Mouse (Mus musculus) cerebellum, postnatal 36 days (tissue): ENCODE measurements around the gene Gse1.

Experiments
- DNase-seq, 2 experiments: peaks; one replicate each; pipeline ENCODE4 v3.0.0; 2021 to 2022; ENCODE audit warnings: mixed read lengths in 2 of 2

The Gse1 gene

DNA sequence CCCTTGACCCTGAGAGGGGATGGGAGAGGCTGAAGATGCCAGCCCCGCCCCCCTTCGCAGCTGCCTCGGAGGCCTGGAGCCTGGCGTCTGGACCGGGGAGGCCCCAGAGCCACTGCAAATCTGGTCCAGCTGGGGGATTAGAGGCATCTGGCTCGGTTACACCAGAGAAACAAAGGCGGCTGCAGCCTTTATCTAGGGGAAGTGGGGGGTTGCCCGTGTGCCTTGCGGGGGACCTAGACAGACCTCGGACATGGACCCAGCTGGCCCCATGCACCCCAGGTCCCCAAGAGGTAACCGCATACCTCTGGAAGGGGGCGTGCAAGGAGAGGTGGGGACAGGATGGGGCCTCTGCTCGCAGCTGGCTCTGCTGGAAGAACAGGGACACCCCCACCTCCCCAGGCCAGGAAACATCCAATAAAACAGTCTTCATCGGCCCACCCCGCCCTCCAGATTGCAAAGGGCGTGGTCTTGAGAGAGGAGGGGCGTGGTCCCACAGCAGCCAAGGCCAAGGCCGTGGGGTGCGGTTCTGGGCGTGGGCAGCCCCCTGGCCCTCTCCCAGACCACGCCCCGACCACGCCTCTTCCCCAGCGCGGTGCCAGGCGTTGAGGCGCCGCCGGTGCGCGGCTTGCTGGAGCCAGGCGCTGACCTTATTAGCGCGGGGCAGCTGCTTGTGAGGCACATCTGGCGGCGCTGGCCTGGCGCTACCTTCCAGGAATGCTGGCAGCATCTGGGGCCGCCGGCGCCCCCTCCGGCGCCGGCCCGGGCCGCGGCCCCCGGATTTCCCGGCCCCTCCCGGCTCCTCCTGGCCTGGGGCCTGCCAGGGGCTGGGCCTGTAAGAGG, 48.0 kb downstream of the Gse1 start:
- no peak for DNase-seq

GRCm38 (mm10) chr8:120276891-120277426, 48.7 kb downstream of the Gse1 start:
- DNase-seq, result no peak

- DNase-seq, result no peak
Measured at GRCm38 (mm10) chr8:120278009-120278408, 49.8 kb downstream of the Gse1 start.

GRCm38 (mm10) chr8:120279418-120279817, 51.2 kb downstream of the Gse1 start:
- DNase-seq, result peak; percentile 51 to 57

DNA sequence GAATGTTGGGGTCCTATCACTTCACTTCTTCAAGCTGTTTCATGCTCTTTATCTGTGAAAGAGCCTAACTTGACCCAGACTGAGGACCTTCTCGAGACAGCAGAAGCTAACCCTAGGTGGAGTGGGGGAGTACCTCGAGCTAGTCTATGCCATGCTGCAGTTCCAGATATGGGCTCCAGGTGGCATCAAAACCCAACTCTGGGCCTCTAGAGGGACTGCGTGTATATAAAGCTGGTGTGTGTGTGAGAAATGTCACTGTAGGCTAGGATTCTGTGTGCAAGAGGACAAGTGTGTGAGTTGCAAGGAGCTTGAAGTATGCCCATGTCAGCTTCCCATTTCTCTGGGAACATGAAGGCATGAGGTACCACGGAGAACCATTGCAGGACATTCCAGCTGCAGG, 53.2 kb downstream of the Gse1 start:
- peak; percentile 86 to 89 for DNase-seq

GRCm38 (mm10) chr8:120282465-120282864, 54.2 kb downstream of the Gse1 start:
- DNase-seq, result no peak

DNA sequence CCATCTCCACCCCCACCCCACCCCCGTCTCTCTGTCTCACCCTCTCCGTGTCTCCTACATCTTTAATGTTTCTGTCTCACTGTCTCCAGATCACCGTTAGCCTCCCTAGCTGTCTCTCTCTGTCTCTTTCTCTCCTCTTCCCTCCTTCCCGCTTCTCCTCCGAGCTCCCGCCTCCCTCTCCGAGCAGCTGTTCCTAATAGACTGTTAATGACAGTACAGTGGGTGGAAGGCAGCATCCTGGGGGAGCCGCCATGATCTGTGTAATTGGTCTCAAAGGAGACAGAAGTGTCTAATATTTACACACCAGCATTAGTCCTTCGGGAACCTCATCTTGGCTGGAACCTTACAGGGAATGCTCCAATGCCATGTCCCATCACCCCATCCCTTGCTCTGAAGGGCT, 56.0 kb downstream of the Gse1 start:
- no peak for DNase-seq

GRCm38 (mm10) chr8:120285033-120285432, 56.8 kb downstream of the Gse1 start:
- DNase-seq, result no peak

GRCm38 (mm10) chr8:120285878-120286277, 57.6 kb downstream of the Gse1 start:
- DNase-seq, result no peak

DNA sequence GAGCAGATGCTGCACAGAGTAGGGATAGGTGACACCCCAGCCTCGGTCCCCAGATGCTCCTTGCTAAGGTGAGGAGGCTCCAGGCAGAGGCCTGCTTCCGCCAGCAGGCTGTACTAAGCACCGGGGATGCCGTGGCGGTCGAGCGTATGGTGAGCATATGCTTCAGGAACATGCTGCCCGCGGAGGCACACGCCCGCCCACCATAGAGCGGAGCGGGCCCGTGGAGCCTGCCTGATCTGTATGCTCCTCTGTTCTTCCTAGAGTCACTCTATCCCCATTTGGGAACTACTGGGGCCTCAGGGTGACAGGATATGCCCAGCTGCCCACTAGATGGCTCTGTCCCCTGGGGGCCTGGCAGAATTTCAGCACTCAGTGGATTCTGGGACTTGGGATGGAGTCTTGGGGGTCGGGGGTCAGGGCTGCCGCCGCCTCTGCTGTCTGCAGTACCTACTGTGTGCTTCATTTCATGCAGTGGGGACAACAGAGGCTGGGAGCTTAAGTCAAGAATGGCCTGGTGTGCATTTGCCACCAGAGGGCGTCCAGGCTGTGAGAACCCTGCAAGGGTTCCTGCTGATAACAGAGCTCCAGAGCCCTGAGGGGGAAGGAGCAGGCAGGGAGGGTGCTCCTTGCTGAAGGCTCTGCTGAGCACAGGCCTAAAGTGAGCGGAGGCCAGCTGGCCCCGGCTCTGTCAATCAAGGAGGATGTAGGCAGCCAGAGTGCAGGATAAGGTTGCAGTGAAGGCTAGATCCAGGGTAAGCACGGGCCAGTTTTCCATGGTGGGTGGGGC, 60.1 kb downstream of the Gse1 start:
- DNase-seq, result peak; percentile 72

- no peak for DNase-seq
Measured at GRCm38 (mm10) chr8:120289191-120289590, 60.9 kb downstream of the Gse1 start.

GRCm38 (mm10) chr8:120289698-120290181, 61.5 kb downstream of the Gse1 start:
- peak; percentile 75 to 81 for DNase-seq

GRCm38 (mm10) chr8:120290614-120291013, 62.4 kb downstream of the Gse1 start:
- DNase-seq, result no peak

DNA sequence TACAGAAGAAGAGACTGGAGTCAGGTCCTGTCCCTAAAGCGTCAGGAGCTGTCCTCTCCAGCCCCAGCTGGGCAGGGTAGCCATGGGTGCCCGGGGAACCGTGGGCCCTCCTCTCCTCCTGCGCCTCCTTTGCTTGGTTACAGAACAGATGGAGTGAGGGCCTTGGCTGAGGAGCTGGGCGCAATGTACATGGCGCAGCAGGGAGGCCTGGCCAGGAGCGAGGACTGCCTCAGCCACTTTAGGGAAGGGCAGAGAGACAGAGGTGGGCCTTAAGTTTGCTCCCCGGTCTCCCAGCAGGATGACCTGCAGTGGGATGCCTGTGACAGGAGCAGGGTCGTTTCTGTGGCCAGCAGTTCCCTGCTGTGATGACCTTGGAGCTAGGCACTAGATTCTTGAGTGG, 63.4 kb downstream of the Gse1 start:
- no peak for DNase-seq

GRCm38 (mm10) chr8:120292316-120293107, 64.3 kb downstream of the Gse1 start:
- DNase-seq, result no peak

GRCm38 (mm10) chr8:120293421-120294357, 65.4 kb downstream of the Gse1 start:
- no peak for DNase-seq

GRCm38 (mm10) chr8:120294982-120295870, 67.0 kb downstream of the Gse1 start:
- no peak for DNase-seq

- DNase-seq, result no peak
Measured at GRCm38 (mm10) chr8:120297000-120297399, 68.7 kb downstream of the Gse1 start.

GRCm38 (mm10) chr8:120298601-120299532, 70.6 kb downstream of the Gse1 start:
- DNase-seq, result no peak
